Mouse (Mus musculus) cerebellum, adult 2 months (tissue): ENCODE measurements at regions not wholly inside any gene's neighbourhood (a gene's known extent, or its start where the extent isn't known, plus 50 kb on each side); places are given as distances from the start of the nearest gene placed in this dataset.
A peak's percentile ranks its signal among the peaks of the same experiment; 100 is the strongest.
"Not testable (repeated sequence)": the region's sequence is repeated elsewhere in the genome, so short reads cannot be mapped to it uniquely, and the experiment has no call there.

Experiments used
- DNase-seq, 2 experiments: peaks; one replicate each; pipeline ENCODE4 v3.0.0; 2021
- H3K27ac ChIP-seq: fragments of 200-500 bp; 2 replicates; pipeline ENCODE4 v1.5.1; 2012; ENCODE audit warnings: low read length, control low read depth, inconsistent platforms; ENCODE audit not compliant: insufficient read depth
- H3K27me3 ChIP-seq: fragments of 200-500 bp; 2 replicates; pipeline ENCODE4 v1.6.1; 2012; ENCODE audit warnings: inconsistent platforms, mild to moderate bottlenecking, low read length, moderate library complexity; ENCODE audit not compliant: control insufficient read depth, insufficient read depth
- H3K4me1 ChIP-seq: fragments of 200-500 bp; 2 replicates; pipeline ENCODE4 v1.6.1; 2011; ENCODE audit warnings: low read length; ENCODE audit not compliant: control insufficient read depth, insufficient read depth
- H3K4me3 ChIP-seq: fragments of 200-500 bp; replicated peaks from 2 replicates; pipeline ENCODE3; 2011; ENCODE audit warnings: mild to moderate bottlenecking, low read depth, low read length, control low read depth; ENCODE audit not compliant: insufficient read depth
- CTCF ChIP-seq: fragments of 200-500 bp; IDR thresholded peaks from 2 replicates; pipeline ENCODE4 v1.5.1; 2011; ENCODE audit warnings: low read depth, mild to moderate bottlenecking, control low read depth, low read length, moderate library complexity, borderline replicate concordance; ENCODE audit not compliant: insufficient read depth
- POLR2A ChIP-seq: fragments of 200-500 bp; IDR thresholded peaks from 2 replicates; pipeline ENCODE4 v1.6.1; 2011; ENCODE audit warnings: low read length, control low read depth, borderline replicate concordance; ENCODE audit not compliant: insufficient read depth
- WGBS: fragments of 180-500 bp; shearing (Covaris S2); methylation state at CpG from one replicate; pipeline ENCODE4 v1.1.7; 2018; 5-methylcytosine and 5-hydroxymethylcytosine counted together

DNA sequence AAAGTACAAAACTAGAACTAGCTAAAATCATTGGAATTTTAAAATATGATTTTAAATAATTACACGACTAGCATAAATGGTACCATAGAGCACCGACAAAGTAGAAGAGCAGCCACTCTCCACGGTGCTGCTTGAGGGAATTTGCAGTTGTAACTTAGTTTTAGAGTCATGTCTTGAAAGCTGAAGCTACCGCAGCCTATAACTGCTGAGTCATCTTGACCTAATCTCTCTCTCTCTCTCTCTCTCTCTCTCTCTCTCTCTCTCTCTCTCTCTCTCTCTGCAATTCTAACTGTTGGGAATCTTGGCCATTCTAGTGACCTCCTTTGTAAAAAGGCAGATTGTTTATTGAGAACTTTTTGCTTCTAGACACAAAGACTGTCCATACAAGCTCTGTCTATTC, 177.5 kb downstream of the Nuak1 start:
- WGBS = 91% methylated on average over 4 of the region's 4 CpGs
- H3K4me3 ChIP-seq = no peak overlapping the region
- H3K27me3 ChIP-seq = no peaks in the 10 kb centered on the region
- no peak for DNase-seq
- H3K27ac ChIP-seq = no peak overlapping the region
- no peak for TF ChIP-seq CTCF
- no peak for TF ChIP-seq POLR2A
- no peaks in the 10 kb centered on the region for H3K4me1 ChIP-seq

DNA sequence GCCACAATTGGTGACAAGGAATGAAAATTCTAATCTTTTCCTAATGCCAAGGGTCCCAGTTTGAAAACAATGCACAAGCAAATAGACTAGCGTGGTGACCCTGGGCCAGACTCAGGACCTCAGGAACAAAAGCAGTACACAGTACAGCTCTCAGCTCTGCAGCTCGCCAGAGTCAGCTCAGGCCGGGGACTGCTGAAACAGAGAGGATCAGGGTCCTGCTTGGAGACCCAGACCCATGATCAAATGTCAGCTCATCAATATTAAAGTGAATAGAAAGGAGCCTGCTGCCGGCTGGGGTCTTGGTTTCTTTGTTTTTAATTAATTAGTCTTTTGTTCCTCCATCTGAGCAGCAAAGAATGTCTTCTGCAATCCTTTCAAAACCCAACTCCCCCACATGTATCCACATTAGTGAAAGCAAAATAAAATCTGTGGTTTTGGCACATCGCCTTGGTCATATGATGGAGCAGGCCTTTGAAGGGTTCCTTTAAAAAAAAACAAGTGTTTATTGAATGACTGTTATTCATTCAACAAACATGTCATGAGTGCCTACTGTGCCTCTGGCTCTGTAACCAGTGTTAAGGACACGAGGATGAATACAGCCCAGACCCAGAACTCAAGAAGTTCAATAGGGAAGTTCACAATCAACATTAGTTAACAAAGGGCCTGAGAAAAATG, 154.4 kb downstream of the Nuak1 start:
- WGBS = 61% methylated on average over 6 of the region's 6 CpGs
- H3K4me1 ChIP-seq = no peaks in the 10 kb centered on the region
- H3K27ac ChIP-seq = 0 out of 2 replicates have a peak overlapping the region, but pooled peaks have one; percentile 39
- no peak for DNase-seq
- no peaks in the 10 kb centered on the region for H3K27me3 ChIP-seq
- no peak for TF ChIP-seq POLR2A
- H3K4me3 ChIP-seq = no peak overlapping the region

- no peak for TF ChIP-seq POLR2A
Measured at GRCm38 (mm10) chr10:84294422-84294821, 146.0 kb downstream of the Nuak1 start.

DNA sequence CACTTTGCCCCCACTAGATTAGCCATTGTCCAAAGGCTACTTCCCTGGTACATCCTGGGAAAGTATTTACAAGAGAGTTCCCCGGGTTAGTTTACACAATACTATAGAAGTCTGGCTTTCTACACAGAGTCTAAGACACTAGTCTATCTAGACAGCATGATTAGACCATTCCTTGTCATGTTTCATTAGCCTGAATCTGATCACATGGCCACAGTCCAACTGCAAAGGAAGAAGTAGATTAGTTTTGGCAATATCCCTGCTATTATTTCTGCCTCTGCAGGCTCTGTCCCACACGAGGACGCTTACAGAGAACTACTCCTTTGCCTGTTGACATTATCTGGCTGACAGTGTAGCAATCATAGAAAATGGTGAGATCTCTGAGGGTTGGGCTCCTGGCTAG, 144.2 kb downstream of the Nuak1 start:
- WGBS = 51% methylated on average over 3 of the region's 3 CpGs
- TF ChIP-seq POLR2A (no peak), CTCF (no peak)

More at GRCm38 (mm10) chr10:84294422-84294821, 146.0 kb downstream of the Nuak1 start:
- Histone ChIP-seq H3K4me3 (no peak overlapping the region), H3K4me1 (no peaks in the 10 kb centered on the region), H3K27ac (no peak overlapping the region), H3K27me3 (no peaks in the 10 kb centered on the region)
- DNase-seq = no peak
- 98% methylated on average over 4 of the region's 4 CpGs for WGBS

GRCm38 (mm10) chr10:84301561-84301960, 138.8 kb downstream of the Nuak1 start:
- no peak for TF ChIP-seq POLR2A
- Histone ChIP-seq H3K4me3 (no peak overlapping the region), H3K4me1 (0 out of 2 replicates have a peak, but pooled peaks cover 2% of the 10 kb centered on the region), H3K27me3 (no peaks in the 10 kb centered on the region), H3K27ac (no peak overlapping the region)
- WGBS = 40% methylated on average over 2 of the region's 2 CpGs
- DNase-seq = no peak

More for the DNA sequence above, 144.2 kb downstream of the Nuak1 start:
- no peak for DNase-seq
- Histone ChIP-seq H3K4me1 (no peaks in the 10 kb centered on the region), H3K27me3 (no peaks in the 10 kb centered on the region), H3K4me3 (no peak overlapping the region), H3K27ac (no peak overlapping the region)

- Histone ChIP-seq H3K4me3 (no peak overlapping the region), H3K27ac (no peak overlapping the region), H3K4me1 (0 out of 2 replicates have a peak, but pooled peaks cover 2% of the 10 kb centered on the region), H3K27me3 (no peaks in the 10 kb centered on the region)
- DNase-seq = no peak
- TF ChIP-seq CTCF (no peak), POLR2A (no peak)
- 85% methylated on average over 7 of the region's 7 CpGs for WGBS
Measured at GRCm38 (mm10) chr10:84302821-84303520, 137.4 kb downstream of the Nuak1 start.

DNA sequence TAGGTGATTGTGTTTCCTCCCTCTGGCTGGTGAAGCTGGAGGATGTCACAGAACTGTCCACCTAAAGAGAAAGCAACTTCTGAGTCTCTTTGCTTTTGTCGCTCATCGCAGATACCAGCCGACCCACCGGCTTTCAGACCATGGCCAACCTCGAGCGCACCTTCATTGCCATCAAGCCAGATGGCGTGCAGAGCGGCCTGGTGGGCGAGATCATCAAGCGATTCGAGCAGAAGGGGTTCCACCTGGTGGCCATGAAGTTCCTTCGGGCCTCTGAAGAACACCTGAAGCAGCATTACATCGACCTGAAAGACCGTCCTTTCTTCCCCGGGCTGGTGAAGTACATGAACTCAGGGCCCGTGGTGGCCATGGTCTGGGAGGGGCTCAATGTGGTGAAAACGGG, 131.7 kb downstream of the Nuak1 start:
- H3K27me3 ChIP-seq, H3K27ac ChIP-seq, H3K4me3 ChIP-seq, H3K4me1 ChIP-seq: not testable (repeated sequence)
- 31% methylated on average over 17 of the region's 17 CpGs for WGBS
- peak; percentile 64 to 65 for DNase-seq
- 0 out of 2 replicates have a peak, but pooled peaks have one; percentile 16 for TF ChIP-seq CTCF

DNA sequence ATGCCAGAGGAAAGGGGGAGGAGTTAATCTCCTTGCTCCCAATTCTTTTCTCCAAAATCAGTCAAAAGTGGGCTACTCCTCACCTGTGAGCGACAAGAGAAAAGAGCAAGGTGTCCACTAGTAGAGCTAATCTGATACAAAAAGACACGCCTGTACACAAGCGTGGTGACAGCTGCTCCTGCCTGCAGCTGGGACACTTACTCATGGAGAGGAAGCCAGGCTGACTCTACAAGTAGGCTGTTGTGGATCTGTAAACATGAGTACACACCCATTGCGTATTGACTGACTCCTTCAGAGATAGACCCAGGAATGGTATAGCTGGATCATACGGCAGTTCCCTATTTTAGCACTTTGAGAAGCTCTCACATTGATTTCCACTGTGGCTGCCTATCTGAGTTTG, 129.7 kb downstream of the Nuak1 start:
- no peaks in the 10 kb centered on the region for H3K4me1 ChIP-seq
- no peaks in the 10 kb centered on the region for H3K27me3 ChIP-seq
- 97% methylated on average over 5 of the region's 5 CpGs for WGBS

More for the DNA sequence above, 129.7 kb downstream of the Nuak1 start:
- H3K4me3 ChIP-seq = no peak overlapping the region
- H3K27ac ChIP-seq = no peak overlapping the region
- no peak for DNase-seq
- TF ChIP-seq CTCF (no peak), POLR2A (no peak)
